Mouse (Mus musculus): ENCODE data around the gene Ky.

DNA sequence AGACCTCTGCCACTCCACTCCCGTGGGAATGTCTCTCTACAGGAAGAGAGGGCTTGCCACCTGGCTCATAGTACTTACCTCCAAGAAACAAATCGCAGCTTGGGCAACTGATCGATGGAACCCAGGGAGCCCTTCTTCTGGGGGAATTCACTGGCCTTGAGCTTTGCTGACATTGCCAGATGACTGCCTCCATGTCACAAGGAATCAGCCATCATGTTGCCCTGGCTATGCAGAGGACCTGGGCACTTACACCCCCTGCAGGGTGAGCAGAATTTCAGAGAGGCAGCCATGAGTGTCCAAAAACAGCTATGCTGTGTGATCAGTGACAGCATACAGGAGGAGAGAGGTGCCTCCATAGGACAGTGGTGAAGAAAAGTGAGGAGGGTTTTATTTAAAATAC is 48.2 kb downstream of the Ky start:
- TF ChIP-seq POLR2A (IDR thresholded peaks at IDR 0.05; ENCODE audit: low read depth, low read length) (no peak), CTCF (IDR thresholded peaks at IDR 0.05; ENCODE audit: extremely low read depth, insufficient read depth, insufficient read length, insufficient replicate concordance) (no peak)

Measured in spleen, adult 2 months (tissue).